Mouse (Mus musculus): ENCODE data around the gene Amigo2. TPM values are rescaled to one million over a fixed set of nuclear protein-coding genes. Genes with fewer than 3 reads are reported as not detected.

The Amigo2 gene
- total and polyA plus RNA-seq, 3 experiments: 6.4 to 23.0 (median 19.1) TPM

- peak; percentile 42; the same call in 1 of the 2 replicates for TF ChIP-seq ZNF384 (IDR thresholded peaks at IDR 0.05; ENCODE audit: low read depth, low read length)
- TF ChIP-seq IRF4 (IDR thresholded peaks at IDR 0.05; ENCODE audit: low read depth, low read length): peak; percentile 54; the same call in 1 of the 2 replicates
- no peak for TF ChIP-seq USF1 (IDR thresholded peaks at IDR 0.05; ENCODE audit: low read depth, low read length)
- TF ChIP-seq BHLHE40 (IDR thresholded peaks at IDR 0.05; ENCODE audit: low read depth, low read length): no peak
- 0 out of 2 replicates have a peak, but pooled peaks have one; percentile 21 for TF ChIP-seq MEF2A (IDR thresholded peaks at IDR 0.05; ENCODE audit: borderline replicate concordance, low read depth, low read length)
Observed at GRCm38 (mm10) chr15:97235183-97235582, 11.9 kb downstream of the Amigo2 start (continued).

- no peak overlapping the region for H3K27ac ChIP-seq (ENCODE audit: insufficient read depth, low read depth)
- no peak overlapping the region for H3K4me3 ChIP-seq (replicated peaks in 1 of 3; ENCODE audit: low read depth in 2 of 3, low read length in 2 of 3, poor library complexity in 1 of 3)
- dilution Hi-C loops (cut with MboI; ENCODE audit: extremely low pct_ligation_motif_present, extremely low pct_unique_long_range_greater_than_20kb, low sequenced_read_pairs) (no loop called here), in situ Hi-C loops (cut with MboI; ENCODE audit: low pct_ligation_motif_present, low pct_unique_long_range_greater_than_20kb, low sequenced_read_pairs) (loop anchor here (10.0 kb wide), 1 partner anchor 431 kb away; no protein-coding TSS in a partner anchor)
- no peaks in the 10 kb centered on the region for H3K27me3 ChIP-seq (replicated peaks)
- no peak for DNase-seq (ENCODE audit: extremely low read depth)
- H3K4me2 ChIP-seq (ENCODE audit: insufficient read depth, low read depth, poor library complexity, severe bottlenecking): no peak overlapping the region
- H3K79me2 ChIP-seq (replicated peaks; ENCODE audit: control insufficient read depth, extremely low read depth, insufficient read depth, poor library complexity, severe bottlenecking): no peaks in the 10 kb centered on the region
- peaks cover 18% of the 10 kb centered on the region for H3K9me3 ChIP-seq (replicated peaks; ENCODE audit: low read length)
- peaks cover 3 to 7% of the 10 kb centered on the region in 2 experiments; a peak in 3 of 4 replicates for H3K4me1 ChIP-seq (ENCODE audit: control insufficient read depth in 1 of 2, insufficient read depth in 2 of 2)
- TF ChIP-seq KAT2A (IDR thresholded peaks at IDR 0.05; ENCODE audit: insufficient replicate concordance, low read length) (no peak), SIN3A (IDR thresholded peaks at IDR 0.05; ENCODE audit: low read length) (no peak), ZC3H11A (IDR thresholded peaks at IDR 0.05; ENCODE audit: low read depth, low read length) (no peak), CHD2 (IDR thresholded peaks at IDR 0.05; ENCODE audit: low read length) (no peak), RCOR1 (conservative IDR thresholded peaks at IDR 0.05; ENCODE audit: low read depth, low read length) (no peak), GABPA (IDR thresholded peaks at IDR 0.05; ENCODE audit: insufficient replicate concordance, low read depth, low read length) (no peak), NRF1 (IDR thresholded peaks at IDR 0.05; ENCODE audit: low read depth, low read length) (no peak), MEF2A (IDR thresholded peaks at IDR 0.05; ENCODE audit: borderline replicate concordance, low read depth, low read length) (no peak), CTCF (conservative IDR thresholded peaks at IDR 0.05 in 1 of 2, IDR thresholded peaks at IDR 0.05 in 1 of 2; ENCODE audit: low read depth in 2 of 2, low read length in 2 of 2) (no peak), ETS1 (conservative IDR thresholded peaks at IDR 0.05; ENCODE audit: low read depth, low read length) (no peak)
- no peak overlapping the region for H3K9ac ChIP-seq (ENCODE audit: insufficient read depth, low read depth)
- no peaks in the 10 kb centered on the region for H3K36me3 ChIP-seq (replicated peaks in 1 of 2; ENCODE audit: control insufficient read depth in 1 of 2, insufficient read depth in 1 of 2, low read length in 1 of 2)
Observed at GRCm38 (mm10) chr15:97234076-97234475, 13.0 kb downstream of the Amigo2 start.

- H3K4me3 ChIP-seq (replicated peaks in 1 of 3; ENCODE audit: low read depth in 2 of 3, low read length in 2 of 3, poor library complexity in 1 of 3): no peak overlapping the region
- H3K27me3 ChIP-seq (replicated peaks): no peaks in the 10 kb centered on the region
- H3K36me3 ChIP-seq (replicated peaks in 1 of 2; ENCODE audit: control insufficient read depth in 1 of 2, insufficient read depth in 1 of 2, low read length in 1 of 2): no peaks in the 10 kb centered on the region
- no peak overlapping the region for H3K4me2 ChIP-seq (ENCODE audit: insufficient read depth, low read depth, poor library complexity, severe bottlenecking)
- DNase-seq (ENCODE audit: extremely low read depth): no peak
- TF ChIP-seq POLR2AphosphoS2 (IDR thresholded peaks at IDR 0.05; ENCODE audit: low read depth, low read length) (no peak), USF2 (conservative IDR thresholded peaks at IDR 0.05; ENCODE audit: low read depth, low read length) (no peak), PAX5 (IDR thresholded peaks at IDR 0.05; ENCODE audit: low read length) (no peak), ETS1 (conservative IDR thresholded peaks at IDR 0.05; ENCODE audit: low read depth, low read length) (no peak), JUND (conservative IDR thresholded peaks at IDR 0.05; ENCODE audit: low read depth, low read length) (no peak), ZC3H11A (IDR thresholded peaks at IDR 0.05; ENCODE audit: low read depth, low read length) (no peak), USF1 (IDR thresholded peaks at IDR 0.05; ENCODE audit: low read depth, low read length) (no peak), MAFK (IDR thresholded peaks at IDR 0.05; ENCODE audit: insufficient replicate concordance, low read length) (no peak), SMC3 (IDR thresholded peaks at IDR 0.05; ENCODE audit: low read depth, low read length) (no peak), RCOR1 (conservative IDR thresholded peaks at IDR 0.05; ENCODE audit: low read depth, low read length) (no peak), ZMIZ1 (IDR thresholded peaks at IDR 0.05; ENCODE audit: low read depth, low read length) (no peak), BHLHE40 (IDR thresholded peaks at IDR 0.05; ENCODE audit: low read depth, low read length) (no peak), CHD2 (IDR thresholded peaks at IDR 0.05; ENCODE audit: low read length) (no peak)
- no peak overlapping the region for H3K27ac ChIP-seq (ENCODE audit: insufficient read depth, low read depth)
- dilution Hi-C loops (cut with MboI; ENCODE audit: extremely low pct_ligation_motif_present, extremely low pct_unique_long_range_greater_than_20kb, low sequenced_read_pairs) (no loop called here), in situ Hi-C loops (cut with MboI; ENCODE audit: low pct_ligation_motif_present, low pct_unique_long_range_greater_than_20kb, low sequenced_read_pairs) (loop anchor here (10.0 kb wide), 1 partner anchor 435 kb away; no protein-coding TSS in a partner anchor)
- H3K9ac ChIP-seq (ENCODE audit: insufficient read depth, low read depth): no peak overlapping the region
- H3K79me2 ChIP-seq (replicated peaks; ENCODE audit: control insufficient read depth, extremely low read depth, insufficient read depth, poor library complexity, severe bottlenecking): no peaks in the 10 kb centered on the region
- H3K4me1 ChIP-seq (ENCODE audit: control insufficient read depth in 1 of 2, insufficient read depth in 2 of 2): no peaks in the 10 kb centered on the region
- H3K9me3 ChIP-seq (replicated peaks; ENCODE audit: low read length): peaks cover 18% of the 10 kb centered on the region
Observed at GRCm38 (mm10) chr15:97229494-97230077, 17.5 kb downstream of the Amigo2 start.
